Mouse (Mus musculus): ENCODE measurements around the gene Dhfr. TPM values are rescaled to one million over a fixed set of nuclear protein-coding genes. Genes with fewer than 3 reads are reported as not detected.

The Dhfr gene
- polyA plus RNA-seq (2016; fragmentation: Nextera tagmentation; extraction: Ambion mirVana): 17.9 and 25.5 TPM in 2 replicates

- under 1% methylated on average over 76 of the region's 76 CpGs for WGBS
These were observed at the start of gene Dhfr, which contains the start of gene Msh3 for GRCm38 (mm10) chr13:92354456-92355271. Dhfr (plus strand) TSS chr13:92354726. Msh3 (minus strand) TSS chr13:92355003.

GRCm38 (mm10) chr13:92305680-92306079, 48.8 kb upstream of the Dhfr start, which contains the start of gene Gm20379:
Gm20379 (plus strand) TSS chr13:92305980.
- no peak for DNase-seq (ENCODE audit: low spot score)
- no peak within 1 kb of the TSS for H3K27ac ChIP-seq
- H3K36me3 ChIP-seq: peaks cover 56% of the 10 kb centered on the region
- no peaks in the 10 kb centered on the region for H3K4me1 ChIP-seq (replicated peaks)
- WGBS: 99% methylated on average over 11 of the region's 11 CpGs
- H3K27me3 ChIP-seq (ENCODE audit: insufficient read depth, poor library complexity, severe bottlenecking): no peaks in the 10 kb centered on the region
- no peaks in the 10 kb centered on the region for H3K9me3 ChIP-seq
- no peak within 1 kb of the TSS for H3K4me3 ChIP-seq

More at GRCm38 (mm10) chr13:92354456-92355271, at the start of gene Dhfr, which contains the start of gene Msh3:
- DNase-seq (ENCODE audit: low spot score): peak; percentile 99
- no peaks in the 10 kb centered on the region for H3K27me3 ChIP-seq (ENCODE audit: insufficient read depth, poor library complexity, severe bottlenecking)
- peak within 1 kb of the TSS; percentile 78 for H3K4me3 ChIP-seq
- peaks cover 37% of the 10 kb centered on the region for H3K4me1 ChIP-seq (replicated peaks)
- H3K9me3 ChIP-seq: no peaks in the 10 kb centered on the region
- H3K36me3 ChIP-seq: peaks cover 50% of the 10 kb centered on the region
- peak within 1 kb of the TSS; percentile 96 for H3K27ac ChIP-seq

- 90% methylated on average over 5 of the region's 5 CpGs for WGBS
- H3K36me3 ChIP-seq: peaks cover 46% of the 10 kb centered on the region
- H3K4me1 ChIP-seq (replicated peaks): no peaks in the 10 kb centered on the region
- no peak for DNase-seq (ENCODE audit: low spot score)
- H3K9me3 ChIP-seq: no peaks in the 10 kb centered on the region
- no peak overlapping the region for H3K27ac ChIP-seq
- H3K27me3 ChIP-seq (ENCODE audit: insufficient read depth, poor library complexity, severe bottlenecking): no peaks in the 10 kb centered on the region
- no peak overlapping the region for H3K4me3 ChIP-seq
These were observed 39.9 kb upstream of the Dhfr start for GRCm38 (mm10) chr13:92314613-92315012.

GRCm38 (mm10) chr13:92320770-92321169, 33.8 kb upstream of the Dhfr start:
- 93% methylated on average over 5 of the region's 5 CpGs for WGBS
- no peaks in the 10 kb centered on the region for H3K4me1 ChIP-seq (replicated peaks)
- peaks cover 55% of the 10 kb centered on the region for H3K36me3 ChIP-seq
- no peak overlapping the region for H3K4me3 ChIP-seq
- no peaks in the 10 kb centered on the region for H3K9me3 ChIP-seq
- no peaks in the 10 kb centered on the region for H3K27me3 ChIP-seq (ENCODE audit: insufficient read depth, poor library complexity, severe bottlenecking)
- no peak overlapping the region for H3K27ac ChIP-seq
- DNase-seq (ENCODE audit: low spot score): no peak

DNA sequence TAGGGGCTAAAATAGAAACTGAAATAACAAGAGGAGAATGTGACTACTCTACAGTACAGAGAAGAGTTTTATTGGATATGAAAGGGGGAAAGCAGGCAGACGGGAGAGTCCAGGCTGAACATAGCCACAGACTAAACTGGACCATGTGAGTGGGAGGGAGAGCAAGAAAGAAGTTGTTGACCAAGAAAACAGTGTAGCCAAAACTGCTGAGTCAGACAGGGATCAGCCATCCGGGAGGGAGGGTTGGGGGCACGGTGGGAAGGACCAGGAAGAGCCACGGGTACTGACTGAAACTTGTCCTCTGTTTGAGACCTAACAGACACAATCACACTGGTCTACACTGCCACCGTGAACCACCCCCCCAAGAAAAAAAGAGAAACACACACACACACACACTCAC, 28.5 kb upstream of the Dhfr start:
- H3K27ac ChIP-seq: no peak overlapping the region
- H3K9me3 ChIP-seq: no peaks in the 10 kb centered on the region
- H3K4me1 ChIP-seq (replicated peaks): no peaks in the 10 kb centered on the region
- H3K27me3 ChIP-seq (ENCODE audit: insufficient read depth, poor library complexity, severe bottlenecking): no peaks in the 10 kb centered on the region
- peaks cover 49% of the 10 kb centered on the region for H3K36me3 ChIP-seq
- no peak overlapping the region for H3K4me3 ChIP-seq
- 78% methylated on average over 5 of the region's 5 CpGs for WGBS
- no peak for DNase-seq (ENCODE audit: low spot score)

DNA sequence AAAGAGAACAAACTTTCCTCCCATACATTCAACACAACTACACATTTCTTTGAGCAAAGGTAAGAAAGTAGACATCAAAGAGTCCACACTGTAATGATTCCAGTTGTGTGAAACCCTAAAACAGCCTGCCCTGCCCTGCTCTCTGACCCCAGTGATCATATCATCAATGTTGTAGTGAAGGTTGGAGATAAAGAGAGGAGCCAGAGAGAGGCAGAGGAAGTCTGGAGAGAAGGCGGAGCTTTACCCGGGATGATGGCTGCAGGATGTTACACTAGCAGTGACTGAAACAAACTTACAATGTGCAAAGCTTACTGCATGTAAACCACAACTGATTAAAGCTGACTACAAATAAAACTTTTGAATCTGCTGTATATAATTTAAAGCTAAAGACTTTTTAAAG, 26.5 kb upstream of the Dhfr start:
- H3K4me1 ChIP-seq (replicated peaks): no peaks in the 10 kb centered on the region
- H3K9me3 ChIP-seq: no peaks in the 10 kb centered on the region
- WGBS: 87% methylated on average over 2 of the region's 2 CpGs
- peaks cover 45% of the 10 kb centered on the region for H3K36me3 ChIP-seq
- DNase-seq (ENCODE audit: low spot score): no peak
- H3K27me3 ChIP-seq (ENCODE audit: insufficient read depth, poor library complexity, severe bottlenecking): no peaks in the 10 kb centered on the region
- no peak overlapping the region for H3K27ac ChIP-seq
- no peak overlapping the region for H3K4me3 ChIP-seq

DNA sequence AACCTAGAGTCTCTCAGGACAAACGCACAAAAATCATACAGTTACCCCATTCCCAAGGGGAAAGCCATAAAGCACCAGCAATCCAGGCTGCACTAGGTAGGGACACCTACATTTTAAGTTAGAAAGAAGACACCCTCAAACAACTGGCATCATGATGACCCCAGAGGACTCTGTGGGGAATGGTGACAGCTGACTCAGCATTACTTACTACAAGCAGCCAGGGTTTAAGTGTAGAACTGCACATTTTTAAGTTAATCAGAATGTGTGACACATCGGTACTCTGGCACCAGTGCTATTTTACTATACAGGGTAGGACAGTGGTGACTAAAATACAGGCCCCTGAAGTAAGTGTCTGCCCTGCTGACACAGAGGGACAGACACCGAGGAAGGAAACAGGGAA, 23.9 kb upstream of the Dhfr start:
- Histone ChIP-seq H3K27me3 (ENCODE audit: insufficient read depth, poor library complexity, severe bottlenecking) (no peaks in the 10 kb centered on the region), H3K9me3 (no peaks in the 10 kb centered on the region), H3K36me3 (peaks cover 36% of the 10 kb centered on the region), H3K4me1 (replicated peaks) (no peaks in the 10 kb centered on the region), H3K27ac (no peak overlapping the region), H3K4me3 (no peak overlapping the region)
- DNase-seq (ENCODE audit: low spot score): no peak
- 97% methylated on average over 3 of the region's 3 CpGs for WGBS

DNA sequence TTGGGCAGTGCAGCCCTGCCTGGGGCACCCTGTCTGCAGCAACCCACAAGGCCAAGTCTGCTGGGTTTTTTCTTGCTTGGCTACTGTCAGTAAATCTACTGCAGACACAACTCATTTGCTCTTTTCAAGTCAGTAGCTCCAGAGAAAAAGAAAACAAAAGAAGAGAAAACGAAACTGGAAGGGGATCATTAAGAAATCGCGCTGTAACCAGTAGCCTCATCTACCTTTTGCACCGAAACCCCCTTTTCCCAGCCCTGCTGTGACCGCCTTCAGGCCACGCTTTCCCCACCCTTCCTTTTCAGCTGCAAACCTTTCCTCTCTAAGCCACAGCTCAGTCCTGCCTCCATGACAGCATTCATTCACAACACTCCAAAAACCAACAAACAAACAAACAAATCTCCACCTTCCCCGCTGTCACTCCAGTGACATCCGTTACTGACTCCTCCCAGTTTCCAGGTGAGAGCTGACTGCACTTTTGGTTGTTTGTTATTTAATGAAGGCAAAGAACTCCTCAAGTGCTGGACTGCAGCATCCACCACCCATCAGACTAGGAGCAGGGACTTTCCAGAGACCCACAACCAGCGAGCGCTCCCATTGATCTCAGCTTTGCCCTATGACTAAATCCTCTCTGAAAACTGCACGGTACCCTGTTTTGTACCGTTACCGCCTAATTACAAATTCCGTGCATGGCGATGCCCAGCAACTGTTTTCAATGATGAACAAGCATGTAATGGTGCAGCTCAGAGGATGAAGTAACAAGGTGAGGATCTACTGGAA, 22.2 kb upstream of the Dhfr start:
- H3K27ac ChIP-seq: no peak overlapping the region
- DNase-seq (ENCODE audit: low spot score): no peak
- H3K9me3 ChIP-seq: no peaks in the 10 kb centered on the region
- H3K36me3 ChIP-seq: peaks cover 42% of the 10 kb centered on the region
- no peak overlapping the region for H3K4me3 ChIP-seq
- WGBS: 90% methylated on average over 15 of the region's 15 CpGs
- no peaks in the 10 kb centered on the region for H3K4me1 ChIP-seq (replicated peaks)
- H3K27me3 ChIP-seq (ENCODE audit: insufficient read depth, poor library complexity, severe bottlenecking): no peaks in the 10 kb centered on the region

GRCm38 (mm10) chr13:92336857-92337256, 17.7 kb upstream of the Dhfr start:
- Histone ChIP-seq H3K36me3 (peaks cover 53% of the 10 kb centered on the region), H3K27ac (no peak overlapping the region), H3K27me3 (ENCODE audit: insufficient read depth, poor library complexity, severe bottlenecking) (no peaks in the 10 kb centered on the region), H3K9me3 (no peaks in the 10 kb centered on the region), H3K4me3 (no peak overlapping the region), H3K4me1 (replicated peaks) (no peaks in the 10 kb centered on the region)
- no peak for DNase-seq (ENCODE audit: low spot score)
- WGBS: 89% methylated on average over 1 of the region's 1 CpGs

DNA sequence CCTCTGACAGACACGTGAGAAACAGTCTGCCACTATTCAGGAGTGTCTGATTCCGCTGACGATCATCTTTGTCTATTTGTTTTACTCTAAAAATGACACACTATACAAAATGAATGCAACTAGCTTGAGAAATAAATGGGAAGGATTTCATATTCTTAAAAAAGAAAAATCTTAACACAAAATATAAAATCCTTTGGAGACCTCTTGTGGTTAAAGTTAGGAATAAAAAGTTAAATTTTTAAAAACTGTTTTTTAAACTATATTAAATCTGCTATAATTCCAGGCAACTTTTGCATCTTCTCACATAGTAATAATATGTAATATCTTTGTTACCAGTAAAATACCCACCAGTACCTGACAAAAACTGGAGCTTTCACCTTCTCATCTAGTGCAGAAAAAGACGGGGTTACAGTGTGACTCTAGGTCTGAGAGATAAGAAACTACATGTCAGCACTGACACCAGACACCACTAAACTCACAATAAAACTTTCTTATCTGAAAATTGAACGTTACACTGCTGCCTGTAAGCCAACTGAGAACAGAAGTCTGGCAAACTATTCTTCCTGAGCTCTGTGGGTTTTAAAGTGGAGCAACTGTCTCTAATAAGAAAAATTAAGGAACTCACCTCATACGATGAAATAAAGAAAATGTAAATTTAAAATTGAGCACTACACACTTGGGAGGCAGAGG, 16.6 kb upstream of the Dhfr start:
- peaks cover 58% of the 10 kb centered on the region for H3K36me3 ChIP-seq
- H3K27me3 ChIP-seq (ENCODE audit: insufficient read depth, poor library complexity, severe bottlenecking): no peaks in the 10 kb centered on the region
- DNase-seq (ENCODE audit: low spot score): no peak
- 94% methylated on average over 6 of the region's 6 CpGs for WGBS
- no peak overlapping the region for H3K27ac ChIP-seq
- H3K4me3 ChIP-seq: no peak overlapping the region
- no peaks in the 10 kb centered on the region for H3K4me1 ChIP-seq (replicated peaks)
- no peaks in the 10 kb centered on the region for H3K9me3 ChIP-seq

GRCm38 (mm10) chr13:92339787-92340186, 14.7 kb upstream of the Dhfr start:
- no peak for DNase-seq (ENCODE audit: low spot score)
- Histone ChIP-seq H3K9me3 (no peaks in the 10 kb centered on the region), H3K4me3 (no peak overlapping the region), H3K4me1 (replicated peaks) (no peaks in the 10 kb centered on the region), H3K27ac (no peak overlapping the region), H3K36me3 (peaks cover 70% of the 10 kb centered on the region), H3K27me3 (ENCODE audit: insufficient read depth, poor library complexity, severe bottlenecking) (no peaks in the 10 kb centered on the region)
- WGBS: 92% methylated on average over 3 of the region's 3 CpGs

- H3K4me1 ChIP-seq (replicated peaks): no peaks in the 10 kb centered on the region
- no peaks in the 10 kb centered on the region for H3K27me3 ChIP-seq (ENCODE audit: insufficient read depth, poor library complexity, severe bottlenecking)
- WGBS: 94% methylated on average over 8 of the region's 8 CpGs
- no peaks in the 10 kb centered on the region for H3K9me3 ChIP-seq
- DNase-seq (ENCODE audit: low spot score): no peak
- peaks cover 90% of the 10 kb centered on the region for H3K36me3 ChIP-seq
- no peak overlapping the region for H3K4me3 ChIP-seq
- H3K27ac ChIP-seq: no peak overlapping the region
These were observed 10.5 kb upstream of the Dhfr start for GRCm38 (mm10) chr13:92344033-92344432.

All from hindbrain, embryonic 10.5 days (tissue).